Mouse (Mus musculus): ENCODE data around the gene Hlcs. TPM values are rescaled to one million over a fixed set of nuclear protein-coding genes. Genes with fewer than 3 reads are reported as not detected.
A peak's percentile ranks its signal among the peaks of the same experiment; 100 is the strongest.

The Hlcs gene
- polyA plus RNA-seq, 1 experiment, result 6.6 TPM

DNA sequence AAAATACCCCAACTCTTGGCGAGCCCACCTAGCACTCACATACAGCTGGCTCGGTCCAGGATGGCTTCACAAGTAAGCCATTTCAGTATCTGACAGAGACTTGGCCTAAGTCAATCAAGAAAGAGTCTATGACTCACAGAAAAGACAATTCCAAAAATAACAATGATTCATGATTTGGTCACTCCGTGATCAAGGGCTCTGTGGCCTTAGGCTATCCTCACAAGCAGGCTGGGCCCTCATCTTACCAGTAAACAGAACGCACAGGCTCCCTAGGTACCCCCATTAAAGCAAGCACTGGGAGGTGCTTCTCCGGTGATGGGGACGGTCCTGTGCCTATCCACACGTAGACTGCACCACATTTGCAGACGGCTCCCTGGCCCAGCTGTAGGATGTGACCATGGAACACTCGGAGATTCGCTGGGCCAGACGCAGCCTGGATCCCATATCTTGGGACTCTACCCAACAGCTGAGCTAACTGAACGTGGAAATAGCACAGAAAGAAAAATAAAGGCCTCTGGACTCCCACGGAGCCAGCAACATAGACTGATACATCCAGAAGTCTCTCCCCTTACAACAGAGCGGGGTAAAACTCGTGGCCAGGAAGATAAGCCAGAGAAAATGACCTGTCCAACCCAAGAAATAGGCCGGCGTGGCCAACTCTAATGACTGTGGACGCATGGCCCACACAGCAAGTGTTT, 84.4 kb downstream of the Hlcs start:
- Histone ChIP-seq H3K4me1 (ENCODE audit: control insufficient read depth, insufficient read depth, insufficient read length, low read length) (no peaks in the 10 kb centered on the region), H3K27ac (replicated peaks; ENCODE audit: low read depth, low read length) (no peak overlapping the region), H3K4me3 (ENCODE audit: insufficient read depth, low read depth, low read length) (no peak overlapping the region)

DNA sequence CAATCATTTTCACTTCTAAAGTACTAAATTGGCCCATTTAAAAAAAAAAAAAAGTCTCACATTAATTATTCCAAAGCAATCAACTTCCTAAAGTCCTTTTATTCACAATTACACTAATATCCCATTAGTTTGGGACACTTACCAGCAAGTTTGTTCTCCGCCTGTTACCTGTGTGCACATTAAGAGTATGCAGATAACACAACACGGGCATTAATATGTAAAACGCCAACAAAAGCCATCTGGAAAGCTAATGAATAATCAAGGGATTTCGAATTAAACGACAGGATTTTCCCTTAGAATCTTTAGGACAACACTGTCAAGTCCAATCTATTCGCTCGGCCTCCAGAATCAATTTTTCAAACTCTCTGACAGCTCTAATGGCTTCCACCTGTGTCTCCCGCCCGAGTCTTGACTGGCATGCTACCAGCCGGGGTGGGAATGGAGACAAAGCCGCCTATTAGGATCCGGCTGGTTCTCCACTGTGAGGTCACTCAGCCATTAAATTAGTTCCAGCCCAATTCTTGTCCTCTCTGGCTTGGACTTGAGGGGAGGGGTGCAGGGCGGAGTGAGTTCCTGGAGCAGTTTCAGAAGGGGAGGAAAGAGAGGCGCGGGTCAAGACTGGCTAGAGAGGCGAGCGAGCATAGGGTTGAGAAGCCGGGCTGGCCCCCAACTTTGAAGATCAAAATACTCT, 85.9 kb downstream of the Hlcs start:
- no peak overlapping the region for H3K4me3 ChIP-seq (ENCODE audit: insufficient read depth, low read depth, low read length)
- H3K4me1 ChIP-seq (ENCODE audit: control insufficient read depth, insufficient read depth, insufficient read length, low read length), result no peaks in the 10 kb centered on the region
- H3K27ac ChIP-seq (replicated peaks; ENCODE audit: low read depth, low read length), result no peak overlapping the region

DNA sequence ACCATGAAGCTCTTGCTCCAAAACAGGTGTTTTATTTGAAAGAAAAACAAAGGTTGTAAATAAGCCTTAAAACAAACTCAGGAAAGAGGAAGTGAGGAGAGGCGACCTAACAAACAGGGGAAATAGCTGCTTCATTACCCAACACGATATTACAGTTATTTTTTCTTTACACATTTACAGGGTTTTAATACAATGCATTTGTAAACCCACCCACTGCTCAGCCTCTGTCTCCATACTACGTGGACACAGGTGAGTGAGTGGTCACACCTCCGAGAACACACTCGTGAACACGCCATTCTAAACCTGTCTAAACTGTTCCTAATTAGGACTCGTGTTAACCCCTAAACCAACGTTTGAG, 90.0 kb downstream of the Hlcs start:
- no peak overlapping the region for H3K4me3 ChIP-seq (ENCODE audit: insufficient read depth, low read depth, low read length)
- no peak overlapping the region for H3K27ac ChIP-seq (replicated peaks; ENCODE audit: low read depth, low read length)
- no peaks in the 10 kb centered on the region for H3K4me1 ChIP-seq (ENCODE audit: control insufficient read depth, insufficient read depth, insufficient read length, low read length)

DNA sequence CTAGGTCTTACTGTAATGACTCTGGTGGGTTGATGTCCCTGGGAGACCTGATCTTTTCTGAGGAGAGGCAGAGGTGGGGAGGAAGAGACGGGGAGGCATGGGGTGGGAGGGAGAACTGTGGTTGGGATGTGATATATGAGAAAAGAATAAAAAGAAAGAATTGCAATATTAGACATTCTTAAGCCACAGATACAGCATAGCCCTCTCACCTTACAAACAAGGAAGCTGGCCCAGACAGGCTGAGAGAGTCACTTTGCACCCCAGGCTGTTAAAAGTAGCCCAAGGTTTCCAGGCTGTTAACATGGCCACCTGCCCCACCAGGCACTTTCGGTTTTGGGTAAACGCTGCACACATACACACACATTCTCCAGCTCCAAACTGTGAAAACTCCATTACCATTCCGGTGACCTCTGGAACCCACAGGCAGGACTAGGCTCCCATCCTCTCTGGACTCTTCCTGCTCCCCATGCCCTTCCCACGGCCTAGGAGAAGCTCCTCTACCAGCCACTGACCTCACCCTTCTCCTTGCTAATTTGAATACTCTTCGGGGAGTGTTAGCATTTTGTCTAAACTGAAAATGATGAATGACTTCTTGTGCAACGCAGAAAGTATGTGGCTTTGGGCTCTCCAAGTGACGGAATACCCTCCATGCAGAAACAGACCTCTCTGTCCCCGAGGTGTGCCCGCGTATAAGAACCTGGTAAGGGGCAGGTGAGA, 90.6 kb downstream of the Hlcs start:
- peak overlapping the region; percentile 51; the same call in 1 of the 2 replicates for H3K27ac ChIP-seq (replicated peaks; ENCODE audit: low read depth, low read length)

DNA sequence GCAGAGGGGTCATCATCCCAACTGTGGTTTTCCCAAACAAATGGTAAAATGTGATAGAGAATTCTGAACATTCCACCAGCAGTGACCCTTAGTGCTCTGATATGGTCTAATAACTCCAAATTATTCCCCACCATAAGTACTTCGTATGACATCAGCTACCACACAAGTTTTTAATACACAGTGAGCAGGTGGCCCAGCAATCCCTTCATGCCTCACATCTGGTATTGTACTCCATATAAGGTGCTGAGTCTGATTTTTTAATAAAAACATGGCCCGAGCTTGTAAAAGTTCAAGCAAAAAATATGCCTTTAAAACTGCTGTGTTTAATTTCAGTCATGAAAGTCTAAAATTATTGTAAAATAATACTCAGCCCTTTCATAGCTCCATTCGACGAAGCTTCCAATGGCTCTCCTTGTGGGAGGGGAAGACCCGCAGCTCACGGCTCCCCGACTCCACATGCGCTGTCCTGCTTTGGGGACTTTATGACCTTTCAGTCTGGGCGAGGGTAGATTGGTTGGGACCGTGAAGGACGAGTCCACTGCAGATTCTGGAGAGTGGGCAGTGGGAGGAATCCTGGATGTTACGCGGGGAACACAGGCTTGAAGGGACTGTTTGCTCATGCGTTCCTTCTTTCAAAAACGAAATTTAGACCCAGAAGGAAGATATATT, 102.5 kb downstream of the Hlcs start:
- Histone ChIP-seq H3K4me3 (ENCODE audit: insufficient read depth, low read depth, low read length) (no peak overlapping the region), H3K27ac (replicated peaks; ENCODE audit: low read depth, low read length) (no peak overlapping the region), H3K4me1 (ENCODE audit: control insufficient read depth, insufficient read depth, insufficient read length, low read length) (no peaks in the 10 kb centered on the region)

More for the DNA sequence above, 90.6 kb downstream of the Hlcs start:
- peak overlapping the region; percentile 3; the same call in 1 of the 2 replicates for H3K4me3 ChIP-seq (ENCODE audit: insufficient read depth, low read depth, low read length)
- no peaks in the 10 kb centered on the region for H3K4me1 ChIP-seq (ENCODE audit: control insufficient read depth, insufficient read depth, insufficient read length, low read length)

DNA sequence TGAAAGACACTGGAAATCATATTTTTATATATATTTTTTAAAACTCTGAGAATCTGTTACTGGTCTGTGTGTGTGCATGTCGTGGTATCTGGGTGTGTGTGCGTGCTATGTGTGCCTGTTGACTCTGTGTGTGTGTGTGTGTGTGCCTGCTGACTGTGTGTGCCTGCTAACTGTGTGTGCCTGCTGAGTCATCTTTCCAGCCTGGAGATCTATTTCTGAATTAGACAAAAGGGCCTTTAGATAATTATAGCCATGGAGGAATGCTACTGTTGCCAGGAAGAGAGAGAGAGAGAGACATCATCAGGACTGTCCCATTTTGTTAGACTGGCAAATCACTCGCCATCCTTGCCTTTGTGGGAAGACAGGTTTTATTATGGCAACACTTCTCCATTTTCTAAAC, 103.7 kb downstream of the Hlcs start:
- Histone ChIP-seq H3K4me1 (ENCODE audit: control insufficient read depth, insufficient read depth, insufficient read length, low read length) (no peaks in the 10 kb centered on the region), H3K4me3 (ENCODE audit: insufficient read depth, low read depth, low read length) (no peak overlapping the region), H3K27ac (replicated peaks; ENCODE audit: low read depth, low read length) (no peak overlapping the region)

DNA sequence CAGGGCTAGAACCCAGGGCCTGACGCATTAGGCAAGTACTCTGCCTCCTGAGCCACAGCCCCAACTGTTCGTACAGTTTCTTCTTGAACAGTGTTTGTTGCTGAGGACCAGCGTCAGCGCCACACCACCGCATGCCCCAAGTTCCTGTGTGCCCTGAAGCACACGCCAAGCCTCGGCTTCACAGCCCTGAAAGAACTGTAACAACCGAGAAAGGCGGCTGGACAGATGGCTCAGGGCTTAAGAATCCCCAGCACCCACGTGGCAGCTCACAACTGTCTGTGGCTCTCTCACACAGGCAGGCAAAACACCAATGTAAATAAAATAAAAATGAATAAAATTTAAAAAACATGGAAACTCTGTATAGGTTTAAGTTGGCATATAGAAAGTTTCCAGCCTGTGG, 104.5 kb downstream of the Hlcs start:
- Histone ChIP-seq H3K4me1 (ENCODE audit: control insufficient read depth, insufficient read depth, insufficient read length, low read length) (no peaks in the 10 kb centered on the region), H3K27ac (replicated peaks; ENCODE audit: low read depth, low read length) (no peak overlapping the region), H3K4me3 (ENCODE audit: insufficient read depth, low read depth, low read length) (no peak overlapping the region)

DNA sequence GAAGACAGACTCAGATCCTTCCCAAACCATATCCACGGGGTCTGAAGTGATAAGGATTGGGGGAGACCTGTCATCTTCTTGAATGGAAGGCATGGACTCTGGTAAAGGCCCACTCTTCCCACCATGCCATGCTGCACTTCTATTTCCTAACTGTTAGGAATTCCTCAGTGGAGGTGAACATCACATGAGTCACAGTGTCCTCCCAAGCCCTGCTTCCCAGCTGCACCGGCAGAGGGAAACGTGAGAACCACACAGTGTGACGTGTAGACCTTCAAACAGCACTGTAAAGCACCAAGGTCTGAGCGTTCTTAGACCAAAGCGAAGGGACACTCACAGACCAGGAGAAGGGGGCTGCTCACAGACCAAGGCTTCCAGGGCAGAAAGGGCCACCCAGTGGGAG, 105.2 kb downstream of the Hlcs start:
- Histone ChIP-seq H3K4me1 (ENCODE audit: control insufficient read depth, insufficient read depth, insufficient read length, low read length) (no peaks in the 10 kb centered on the region), H3K4me3 (ENCODE audit: insufficient read depth, low read depth, low read length) (no peak overlapping the region), H3K27ac (replicated peaks; ENCODE audit: low read depth, low read length) (no peak overlapping the region)

DNA sequence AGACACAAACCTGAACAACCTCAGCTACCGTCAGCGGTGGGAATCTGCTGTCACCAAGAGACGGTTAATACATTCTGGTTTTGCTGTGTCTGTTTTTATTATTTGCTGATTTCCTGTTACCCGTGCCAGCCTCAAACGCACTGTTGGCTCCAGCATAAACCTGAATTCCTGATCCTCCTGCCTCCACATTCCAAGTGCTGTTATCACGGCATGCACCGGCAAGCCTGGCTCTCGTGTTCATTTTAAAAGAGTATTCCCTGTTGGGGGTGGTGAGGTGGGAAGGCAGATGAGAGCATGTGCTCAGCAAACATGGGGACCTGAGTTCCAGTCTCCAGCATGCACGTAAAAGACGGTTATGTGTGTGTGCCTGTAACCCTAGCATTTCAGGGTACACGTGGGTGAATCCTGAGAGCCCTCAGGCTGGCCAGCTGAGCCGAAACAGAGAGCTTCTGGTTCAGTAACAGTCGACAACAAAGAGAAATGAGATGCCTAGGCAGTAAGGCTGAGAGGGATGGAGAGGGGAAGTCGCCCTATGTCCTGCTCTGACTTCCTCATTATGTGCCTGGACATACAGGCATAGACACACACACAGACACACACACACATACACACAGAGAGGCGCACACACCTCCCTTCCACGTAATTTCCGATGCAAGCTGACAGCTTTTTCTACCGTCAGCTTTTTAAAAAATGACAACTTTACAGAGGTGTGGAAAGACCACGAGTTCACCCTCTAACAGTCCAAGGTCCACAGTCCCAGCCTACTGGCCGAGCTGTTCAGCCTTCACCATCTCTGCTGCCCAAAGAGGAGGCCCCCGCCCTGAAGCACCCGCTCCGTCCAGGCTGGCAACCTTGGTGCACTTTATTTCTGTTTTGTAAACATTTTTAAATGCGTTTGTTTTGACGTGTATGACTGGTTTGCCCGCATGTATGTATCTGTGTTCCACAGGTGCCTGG, 107.6 kb downstream of the Hlcs start:
- H3K4me1 ChIP-seq (ENCODE audit: control insufficient read depth, insufficient read depth, insufficient read length, low read length), result no peaks in the 10 kb centered on the region
- H3K27ac ChIP-seq (replicated peaks; ENCODE audit: low read depth, low read length), result no peak overlapping the region
- H3K4me3 ChIP-seq (ENCODE audit: insufficient read depth, low read depth, low read length), result no peak overlapping the region

DNA sequence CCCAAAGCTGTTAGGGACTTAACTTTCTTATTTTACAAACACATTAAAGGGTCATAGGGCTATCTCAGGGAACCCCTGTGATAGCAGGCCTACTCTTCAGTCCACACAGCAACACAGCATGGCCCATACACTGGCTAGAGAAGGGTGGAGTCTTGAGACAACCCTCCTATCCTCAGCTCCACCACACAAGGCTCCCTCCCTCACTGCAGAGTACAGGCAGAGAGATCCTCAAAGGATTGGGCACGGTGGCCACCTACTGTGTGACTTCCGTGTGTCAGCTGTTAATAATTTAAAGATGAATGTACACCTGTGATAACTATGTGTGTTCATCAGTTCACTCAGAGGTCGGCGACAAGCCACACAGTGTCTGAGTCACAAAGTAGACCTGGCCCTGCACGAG, 112.0 kb downstream of the Hlcs start:
- H3K4me3 ChIP-seq (ENCODE audit: insufficient read depth, low read depth, low read length), result no peak overlapping the region
- H3K27ac ChIP-seq (replicated peaks; ENCODE audit: low read depth, low read length), result no peak overlapping the region
- no peaks in the 10 kb centered on the region for H3K4me1 ChIP-seq (ENCODE audit: control insufficient read depth, insufficient read depth, insufficient read length, low read length)

DNA sequence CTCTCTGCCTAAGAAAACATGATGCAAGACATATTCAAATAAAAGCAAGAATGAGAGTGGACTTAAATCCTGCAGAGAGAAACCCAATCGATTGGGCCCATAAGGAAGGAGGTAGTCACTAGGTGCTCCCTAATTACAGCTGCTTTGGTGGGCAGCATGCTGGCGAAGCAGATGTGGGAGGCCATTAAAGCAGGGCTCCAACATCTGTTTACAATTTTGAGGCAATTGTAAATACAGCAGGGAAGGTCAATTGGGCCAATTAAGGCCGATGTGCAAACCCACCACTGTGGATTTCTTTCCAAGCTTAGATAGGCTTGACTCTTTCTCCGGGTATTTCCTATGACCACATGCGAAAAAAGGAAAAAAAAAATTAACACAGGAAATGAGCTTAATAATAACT, 117.5 kb downstream of the Hlcs start:
- Histone ChIP-seq H3K27ac (replicated peaks; ENCODE audit: low read depth, low read length) (no peak overlapping the region), H3K4me3 (ENCODE audit: insufficient read depth, low read depth, low read length) (no peak overlapping the region), H3K4me1 (ENCODE audit: control insufficient read depth, insufficient read depth, insufficient read length, low read length) (no peaks in the 10 kb centered on the region)

DNA sequence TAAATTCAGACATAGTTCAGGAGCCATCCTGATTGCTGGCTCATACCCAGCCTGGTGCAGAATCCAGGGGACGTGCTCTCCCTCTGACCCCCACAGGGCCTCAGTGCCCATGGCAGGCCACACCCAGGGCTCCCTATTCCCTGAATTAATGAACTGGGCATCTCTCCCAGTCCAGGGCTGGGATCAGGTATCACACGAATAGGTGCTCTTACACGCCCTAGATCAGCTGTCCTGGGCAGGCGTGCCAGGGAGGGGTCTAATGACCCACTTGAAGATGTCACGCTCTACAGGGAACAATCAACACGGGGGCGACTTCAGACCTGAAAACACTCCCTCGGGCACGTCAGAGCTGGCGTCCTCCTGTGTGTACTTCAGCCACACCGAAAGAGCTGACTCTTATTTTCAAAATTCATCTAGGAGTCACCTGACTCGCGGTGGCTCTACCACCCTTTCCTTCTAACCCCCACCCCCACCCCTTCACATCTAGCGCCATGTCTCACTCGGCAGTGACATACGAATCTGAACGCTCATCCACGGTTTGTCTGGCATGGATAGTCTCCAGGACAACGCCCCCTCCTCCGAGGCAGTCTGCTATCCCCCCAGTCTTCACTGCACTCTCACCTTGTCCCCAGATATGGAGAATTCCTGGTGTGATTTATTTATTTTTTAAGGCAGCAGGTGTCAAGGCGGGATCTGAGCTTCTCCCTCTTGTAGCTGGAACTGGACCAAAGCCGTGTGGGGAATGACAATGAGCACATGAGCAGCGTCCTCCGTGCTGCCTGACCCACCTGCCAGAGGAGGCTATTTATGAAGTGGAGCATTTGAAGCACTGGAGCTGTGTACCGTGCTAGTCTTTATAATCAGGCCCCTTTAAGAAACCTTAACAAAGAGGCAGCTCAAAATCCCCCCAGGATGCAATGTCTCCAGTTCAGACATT, 121.7 kb downstream of the Hlcs start:
- Histone ChIP-seq H3K4me1 (ENCODE audit: control insufficient read depth, insufficient read depth, insufficient read length, low read length) (no peaks in the 10 kb centered on the region), H3K27ac (replicated peaks; ENCODE audit: low read depth, low read length) (no peak overlapping the region), H3K4me3 (ENCODE audit: insufficient read depth, low read depth, low read length) (no peak overlapping the region)

DNA sequence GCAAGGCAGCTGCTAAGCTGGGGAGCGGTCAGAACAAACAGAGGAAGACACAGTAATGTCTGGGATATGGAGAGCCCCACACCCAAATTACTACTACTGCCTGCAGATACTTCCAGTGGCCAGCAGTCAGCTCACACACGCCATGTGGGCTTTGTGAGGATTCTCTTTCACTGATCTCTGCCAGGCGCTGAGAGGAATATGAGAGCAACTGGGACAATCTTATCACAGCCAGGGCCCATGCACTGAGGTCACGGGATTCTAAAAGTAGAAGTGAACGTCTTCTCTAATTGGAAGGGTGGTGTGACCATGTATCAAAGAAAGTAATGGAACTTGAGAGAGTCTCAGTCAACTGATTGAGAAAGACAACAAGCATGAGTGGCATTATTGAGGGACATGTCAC, 123.1 kb downstream of the Hlcs start:
- no peaks in the 10 kb centered on the region for H3K4me1 ChIP-seq (ENCODE audit: control insufficient read depth, insufficient read depth, insufficient read length, low read length)
- H3K4me3 ChIP-seq (ENCODE audit: insufficient read depth, low read depth, low read length), result no peak overlapping the region
- H3K27ac ChIP-seq (replicated peaks; ENCODE audit: low read depth, low read length), result no peak overlapping the region

DNA sequence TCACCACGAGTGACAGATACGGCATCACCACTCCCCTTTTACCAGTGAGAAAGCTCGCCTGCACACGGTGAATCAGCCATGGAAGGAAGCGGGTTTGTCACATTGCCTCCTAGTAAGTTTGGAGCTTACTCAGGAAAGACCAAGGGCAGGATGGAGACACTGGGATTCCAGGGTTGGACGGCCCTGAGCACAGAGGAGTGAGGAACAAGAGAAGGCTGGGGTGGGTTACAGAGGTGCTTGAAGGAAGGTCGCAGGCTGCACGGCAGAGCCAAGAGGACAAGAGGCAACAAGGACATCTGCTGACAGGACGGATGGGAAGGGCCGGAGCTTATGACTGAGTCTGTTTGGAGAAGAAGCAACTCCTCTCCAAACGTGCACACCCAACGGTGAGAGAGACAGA, 126.8 kb downstream of the Hlcs start:
- no peak overlapping the region for H3K4me3 ChIP-seq (ENCODE audit: insufficient read depth, low read depth, low read length)
- H3K4me1 ChIP-seq (ENCODE audit: control insufficient read depth, insufficient read depth, insufficient read length, low read length), result no peaks in the 10 kb centered on the region
- H3K27ac ChIP-seq (replicated peaks; ENCODE audit: low read depth, low read length), result no peak overlapping the region
